Mouse (Mus musculus): Measurements from ENCODE around the gene Camk2b.

DNA sequence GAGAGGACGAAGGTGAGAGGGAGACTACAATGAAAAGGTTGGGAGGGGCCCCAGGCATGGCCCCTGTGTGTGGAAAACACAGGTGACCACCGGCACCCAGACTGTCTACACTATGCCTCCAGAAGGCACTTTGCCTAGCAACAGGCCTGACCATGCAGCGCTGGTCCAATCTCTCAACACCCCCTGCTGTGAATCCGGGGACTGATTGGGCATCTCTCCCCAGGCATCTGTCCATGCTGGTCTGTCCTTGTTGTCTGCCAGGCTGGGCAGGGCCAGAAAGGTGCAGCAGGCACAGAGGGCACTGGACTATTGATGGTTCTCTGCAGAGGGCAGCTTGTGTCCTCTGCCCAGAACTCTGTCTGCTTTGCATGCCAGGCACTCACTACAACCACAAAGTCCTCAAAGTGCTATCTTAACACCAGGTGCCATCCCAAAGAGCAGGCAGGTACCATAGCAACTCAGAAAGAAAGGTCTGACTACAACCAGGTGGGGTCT lies 16.0 kb downstream of the Camk2b start:
- no peak for TF ChIP-seq CTCF (IDR thresholded peaks at IDR 0.05; ENCODE audit: insufficient read depth, low read depth, low read length)
- TF ChIP-seq POLR2A (IDR thresholded peaks at IDR 0.05; ENCODE audit: insufficient read depth, low read depth, low read length): no peak
